ENCODE assay signal across 18 mouse cellular contexts in the genomic region with DNA sequence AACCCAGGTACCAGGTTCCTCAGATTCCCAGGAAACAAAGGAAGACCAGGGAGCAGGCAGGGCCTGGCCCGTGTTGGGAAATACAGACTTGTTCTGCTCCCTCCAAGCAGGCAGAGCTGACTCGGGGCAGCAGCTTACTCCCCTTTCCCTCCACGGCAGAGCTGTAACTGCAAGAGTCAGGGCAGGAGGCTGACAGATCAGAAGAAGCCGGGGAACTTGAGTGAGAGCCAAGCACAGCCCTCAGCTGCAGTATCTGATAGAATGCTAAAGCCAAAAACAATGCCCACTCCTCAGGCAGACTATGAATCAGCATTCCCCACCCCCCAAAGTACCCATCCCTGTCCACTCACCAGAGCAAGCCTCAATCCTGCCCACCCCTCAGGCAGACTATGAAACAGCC. TPM values are rescaled to one million over a fixed set of nuclear protein-coding genes. Genes with fewer than 3 reads are reported as not detected.
A peak's percentile ranks its signal among the peaks of the same experiment; 100 is the strongest.
DNase-seq lines count a peak whose midpoint lies in the region; ATAC-seq and TF ChIP-seq lines count a peak whose summit lies in the region.
"Had no signal": no experiment of that assay in that cellular context is flagged by ENCODE, and none has a peak within 500 bp of the region (broad histone marks: within the 10 kb centered on the region; RNA-seq: fewer than 3 reads in every experiment).

No protein-coding gene starts in this region.

- no peak overlapping the region for H3K4me3 ChIP-seq in forebrain, embryonic 14.5 days (ENCODE audit: low read depth, low read length)
- no peak overlapping the region for H3K4me3 ChIP-seq in forebrain, embryonic 13.5 days
- no peak overlapping the region for H3K4me3 ChIP-seq in lung, embryonic 14.5 days (ENCODE audit: low read depth, low read length)
- H3K4me3 ChIP-seq in midbrain, embryonic 14.5 days (replicated peaks; ENCODE audit: low read depth, low read length) = no peak overlapping the region
- no peak overlapping the region for H3K4me3 ChIP-seq in midbrain, embryonic 16.5 days (ENCODE audit: low read depth, low read length)
- H3K4me3 ChIP-seq: forebrain, embryonic 15.5 days; heart, embryonic 13.5 days had no signal

- H3K4me2 ChIP-seq in forebrain, embryonic 14.5 days (ENCODE audit: low read length) = no peak overlapping the region
- no peak overlapping the region for H3K4me2 ChIP-seq in forebrain, embryonic 13.5 days
- no peak overlapping the region for H3K4me2 ChIP-seq in lung, embryonic 14.5 days
- H3K4me2 ChIP-seq in midbrain, embryonic 14.5 days (ENCODE audit: low read length) = no peak overlapping the region
- no peak overlapping the region for H3K4me2 ChIP-seq in midbrain, embryonic 16.5 days (ENCODE audit: low read length)
- H3K4me2 ChIP-seq: forebrain, embryonic 15.5 days; heart, embryonic 13.5 days had no signal

- no peaks in the 10 kb centered on the region for H3K9me3 ChIP-seq in forebrain, embryonic 14.5 days (replicated peaks; ENCODE audit: control insufficient read depth, low read length)
- no peaks in the 10 kb centered on the region for H3K9me3 ChIP-seq in forebrain, embryonic 13.5 days (replicated peaks)
- H3K9me3 ChIP-seq in lung, embryonic 14.5 days (ENCODE audit: low read depth, low read length) = no peaks in the 10 kb centered on the region
- H3K9me3 ChIP-seq in midbrain, embryonic 14.5 days (ENCODE audit: control insufficient read depth, low read length) = no peaks in the 10 kb centered on the region
- H3K9me3 ChIP-seq in midbrain, embryonic 16.5 days (replicated peaks; ENCODE audit: control insufficient read depth, low read length, poor library complexity, severe bottlenecking) = no peaks in the 10 kb centered on the region
- H3K9me3 ChIP-seq: forebrain, embryonic 15.5 days; heart, embryonic 13.5 days had no signal

- DNase-seq in forebrain, embryonic 14.5 days (ENCODE audit: low spot score) = peak; percentile 40
- peak; percentile 59 for DNase-seq in lung, embryonic 14.5 days
- no peak for DNase-seq in lung, postnatal 14 days
- DNase-seq in midbrain, embryonic 14.5 days = peak; percentile 39
- DNase-seq in adrenal gland, adult 2 months = no peak
- DNase-seq: adrenal gland, postnatal 10 days; cerebellum, adult 11-12 months; cerebellum, adult 9-10 months; gastrocnemius, postnatal 36 days; heart, adult 11 months; heart, postnatal 36 days had no signal

- H3K9ac ChIP-seq in forebrain, embryonic 14.5 days (ENCODE audit: low read length) = no peak overlapping the region
- H3K9ac ChIP-seq in forebrain, embryonic 13.5 days = no peak overlapping the region
- H3K9ac ChIP-seq in lung, embryonic 14.5 days = no peak overlapping the region
- H3K9ac ChIP-seq in midbrain, embryonic 14.5 days (replicated peaks; ENCODE audit: low read length) = no peak overlapping the region
- H3K9ac ChIP-seq in midbrain, embryonic 16.5 days (ENCODE audit: low read depth, low read length) = no peak overlapping the region
- H3K9ac ChIP-seq: forebrain, embryonic 15.5 days; heart, embryonic 13.5 days had no signal

- no peaks in the 10 kb centered on the region for H3K4me1 ChIP-seq in forebrain, embryonic 14.5 days (ENCODE audit: control insufficient read depth, insufficient read depth, low read length)
- H3K4me1 ChIP-seq in forebrain, embryonic 13.5 days = peaks cover 7% of the 10 kb centered on the region; the same call in 1 of the 2 replicates
- 0 out of 2 replicates have a peak, but pooled peaks cover under 1% of the 10 kb centered on the region for H3K4me1 ChIP-seq in lung, embryonic 14.5 days (ENCODE audit: insufficient read depth)
- peaks cover 14% of the 10 kb centered on the region for H3K4me1 ChIP-seq in midbrain, embryonic 14.5 days (ENCODE audit: control insufficient read depth, insufficient read depth, low read length)
- H3K4me1 ChIP-seq in midbrain, embryonic 16.5 days (ENCODE audit: control insufficient read depth, insufficient read depth, low read length) = peaks cover 13% of the 10 kb centered on the region

- peak; percentile 32; the same call in 1 of the 2 replicates for ATAC-seq in forebrain, embryonic 14.5 days
- no peak for ATAC-seq in forebrain, embryonic 13.5 days
- no peak for ATAC-seq in lung, embryonic 14.5 days (ENCODE audit: insufficient read depth)
- no peak for ATAC-seq in midbrain, embryonic 14.5 days (ENCODE audit: low FRiP score, low TSS enrichment)
- no peak for ATAC-seq in midbrain, embryonic 16.5 days
- ATAC-seq: forebrain, embryonic 15.5 days; hindbrain, postnatal 0 days had no signal

- 6% methylated on average over 4 of the region's 4 CpGs for WGBS in forebrain, embryonic 14.5 days
- 7% methylated on average over 4 of the region's 4 CpGs for WGBS in forebrain, embryonic 13.5 days
- 3% methylated on average over 4 of the region's 4 CpGs for WGBS in lung, embryonic 14.5 days
- 4% methylated on average over 4 of the region's 4 CpGs for WGBS in midbrain, embryonic 14.5 days
- 4% methylated on average over 4 of the region's 4 CpGs for WGBS in midbrain, embryonic 16.5 days

- H3K36me3 ChIP-seq in forebrain, embryonic 14.5 days (ENCODE audit: control insufficient read depth, insufficient read depth, low read length) = no peaks in the 10 kb centered on the region
- no peaks in the 10 kb centered on the region for H3K36me3 ChIP-seq in forebrain, embryonic 13.5 days (ENCODE audit: poor library complexity, severe bottlenecking)
- H3K36me3 ChIP-seq in lung, embryonic 14.5 days (ENCODE audit: insufficient read depth) = no peaks in the 10 kb centered on the region
- no peaks in the 10 kb centered on the region for H3K36me3 ChIP-seq in midbrain, embryonic 14.5 days (ENCODE audit: control insufficient read depth, insufficient read depth, low read length)
- H3K36me3 ChIP-seq in midbrain, embryonic 16.5 days (ENCODE audit: control insufficient read depth, insufficient read depth, low read length) = no peaks in the 10 kb centered on the region
- H3K36me3 ChIP-seq: forebrain, embryonic 15.5 days had no signal

- no peak overlapping the region for H3K27ac ChIP-seq in forebrain, embryonic 14.5 days (ENCODE audit: low read depth, low read length)
- H3K27ac ChIP-seq in forebrain, embryonic 13.5 days = no peak overlapping the region
- H3K27ac ChIP-seq in lung, embryonic 14.5 days (ENCODE audit: low read depth) = no peak overlapping the region
- no peak overlapping the region for H3K27ac ChIP-seq in midbrain, embryonic 14.5 days (replicated peaks; ENCODE audit: low read depth, low read length)
- no peak overlapping the region for H3K27ac ChIP-seq in midbrain, embryonic 16.5 days (ENCODE audit: low read length)
- H3K27ac ChIP-seq: forebrain, embryonic 15.5 days; heart, embryonic 13.5 days; hindbrain, postnatal 0 days had no signal

- peaks cover 50% of the 10 kb centered on the region for H3K27me3 ChIP-seq in forebrain, embryonic 14.5 days (replicated peaks; ENCODE audit: control insufficient read depth, insufficient read depth, low read length)
- H3K27me3 ChIP-seq in forebrain, embryonic 13.5 days = peaks cover 64% of the 10 kb centered on the region
- H3K27me3 ChIP-seq in lung, embryonic 14.5 days (ENCODE audit: insufficient read depth, low read length) = peaks cover 65% of the 10 kb centered on the region
- peaks cover 62% of the 10 kb centered on the region for H3K27me3 ChIP-seq in midbrain, embryonic 14.5 days (ENCODE audit: control insufficient read depth, insufficient read depth, low read length)
- peaks cover 44% of the 10 kb centered on the region for H3K27me3 ChIP-seq in midbrain, embryonic 16.5 days (ENCODE audit: control insufficient read depth, insufficient read depth, low read depth, low read length)

- no peak for TF ChIP-seq CTCF in lung, embryonic 14.5 days (IDR thresholded peaks at IDR 0.05; ENCODE audit: low read depth)

RNA-seq across cellular contexts. Expression of gene Mafb, which starts 8.0 kb away (rescaled TPM):
- 6.1 and 8.3 TPM in 2 replicates for polyA plus RNA-seq in forebrain, embryonic 14.5 days (2014; fragmentation: Nextera tagmentation; extraction: Ambion mirVana)
- 7.8 and 8.5 TPM in 2 replicates for polyA plus RNA-seq in forebrain, embryonic 13.5 days (2015; fragmentation: Nextera tagmentation; extraction: Ambion mirVana)
- polyA plus RNA-seq in lung, embryonic 14.5 days (2014; fragmentation: Nextera tagmentation; extraction: Ambion mirVana) = 2.8 and 3.4 TPM in 2 replicates
- polyA plus RNA-seq in midbrain, embryonic 14.5 days (2014; fragmentation: Nextera tagmentation; extraction: Ambion mirVana) = 4.0 and 4.9 TPM in 2 replicates
- polyA plus RNA-seq in midbrain, embryonic 16.5 days (2015; fragmentation: Nextera tagmentation; extraction: Ambion mirVana) = 5.6 and 5.8 TPM in 2 replicates
- 10 to 100 TPM; 18.0 to 18.1 TPM for total RNA-seq in adrenal gland, adult 2 months (2021)
- 11.4 and 13.1 TPM in 2 replicates for polyA plus RNA-seq in adrenal gland, adult 2 months (2012; rRNA removed)

RNA-seq across cellular contexts. Expression of gene Gm826, which starts 24.9 kb away (rescaled TPM):
- not detected in 2 replicates for polyA plus RNA-seq in forebrain, embryonic 14.5 days (2014; fragmentation: Nextera tagmentation; extraction: Ambion mirVana)
- 0.31 TPM in 1 of 2 replicates, not detected in the other for polyA plus RNA-seq in forebrain, embryonic 13.5 days (2015; fragmentation: Nextera tagmentation; extraction: Ambion mirVana)
- 0.70 TPM in 1 of 2 replicates, not detected in the other for polyA plus RNA-seq in lung, embryonic 14.5 days (2014; fragmentation: Nextera tagmentation; extraction: Ambion mirVana)
- polyA plus RNA-seq in midbrain, embryonic 14.5 days (2014; fragmentation: Nextera tagmentation; extraction: Ambion mirVana) = 0.38 TPM in 1 of 2 replicates, not detected in the other
- not detected in 2 replicates for polyA plus RNA-seq in midbrain, embryonic 16.5 days (2015; fragmentation: Nextera tagmentation; extraction: Ambion mirVana)
- 1 to 10 TPM; 1.9 to 2.4 TPM for total RNA-seq in adrenal gland, adult 2 months (2021)
- 0.26 and 0.33 TPM in 2 replicates for polyA plus RNA-seq in adrenal gland, adult 2 months (2012; rRNA removed)
- total RNA-seq: ES-E14 had no signal
- polyA plus RNA-seq: embryonic facial prominence, embryonic 11.5 days; hindbrain, postnatal 0 days had no signal

Comparison
In these comparisons a context has a peak if more than half of its experiments do, and no peak if none do; other contexts are left out.
1. DNase-seq: peak in forebrain, embryonic 14.5 days (single experiment), lung, embryonic 14.5 days (single experiment) and midbrain, embryonic 14.5 days (single experiment); none in lung, postnatal 14 days (single experiment) and adrenal gland, adult 2 months (single experiment).